Mouse (Mus musculus) hindbrain, embryonic 14.5 days (tissue): Measurements from ENCODE around the gene Ola1. TPM values are rescaled to one million over a fixed set of nuclear protein-coding genes. Genes with fewer than 3 reads are reported as not detected.

ENCODE experiments used
- ATAC-seq: fragments of 200-750 bp; cut with Nextera tagmentation; 2 replicates; pipeline ENCODE4 v1.8.0; 2017; ENCODE audit warnings: moderate number of reproducible peaks, mild to moderate bottlenecking, moderate TSS enrichment, moderate library complexity; ENCODE audit not compliant: low FRiP score
- DNase-seq: peaks from one replicate; pipeline ENCODE4 v3.0.0-alpha.2; 2015; ENCODE audit warnings: low spot score
- H3K27ac ChIP-seq: fragments of 300-500 bp; sonication (generic); 2 replicates; pipeline ENCODE4 v1.5.1; 2014; ENCODE audit warnings: mild to moderate bottlenecking, moderate library complexity
- H3K27me3 ChIP-seq: fragments of 300-500 bp; sonication (generic); 2 replicates; pipeline ENCODE4 v1.6.1; 2014; ENCODE audit warnings: mild to moderate bottlenecking, low read length, mixed read lengths; ENCODE audit not compliant: control insufficient read depth, insufficient read depth
- H3K36me3 ChIP-seq: fragments of 300-500 bp; sonication (generic); replicated peaks from 2 replicates; pipeline ENCODE4 v1.6.1; 2014; ENCODE audit not compliant: control insufficient read depth, insufficient read depth
- H3K4me1 ChIP-seq: fragments of 300-500 bp; sonication (generic); replicated peaks from 2 replicates; pipeline ENCODE4 v1.6.1; 2014; ENCODE audit warnings: antibody characterized with exemption, low read length, mixed read lengths; ENCODE audit not compliant: control insufficient read depth, insufficient read depth
- H3K4me2 ChIP-seq: fragments of 300-500 bp; sonication (generic); replicated peaks from 2 replicates; pipeline ENCODE4 v1.6.1; 2014; ENCODE audit warnings: mild to moderate bottlenecking, moderate library complexity
- H3K4me3 ChIP-seq: fragments of 300-500 bp; sonication (generic); replicated peaks from 2 replicates; pipeline ENCODE4 v1.5.1; 2014; ENCODE audit warnings: mild to moderate bottlenecking, low read length
- H3K9ac ChIP-seq: fragments of 300-500 bp; sonication (generic); 2 replicates; pipeline ENCODE4 v1.6.1; 2014
- H3K9me3 ChIP-seq: fragments of 300-500 bp; sonication (generic); 2 replicates; pipeline ENCODE4 v1.6.1; 2016; ENCODE audit warnings: low read length; ENCODE audit not compliant: control insufficient read depth
- WGBS: fragments of 180-500 bp; shearing (Covaris S2); extraction: QIAGEN DNeasy Blood & Tissue Kit; methylation state at CpG from one replicate; pipeline ENCODE4 v1.1.7; 2014; 5-methylcytosine and 5-hydroxymethylcytosine counted together
- polyA plus RNA-seq: library from polyadenylated mRNA; unstranded; fragments of >200 nt; fragmentation: Nextera tagmentation; extraction: Ambion mirVana; gene quantifications from 2 replicates; pipeline ENCODE4 v1.2.1, GENCODE M21; 2014

Gene Ola1
- polyA plus RNA-seq, 1 experiment from 2014 or later: 100 TPM

GRCm38 (mm10) chr2:73047061-73047741 lies 171.5 kb downstream of the Ola1 start:
- ATAC-seq (no peak), DNase-seq (no peak)
- no peak overlapping the region for H3K27ac ChIP-seq
- no peaks in the 10 kb centered on the region for H3K4me1 ChIP-seq
- H3K36me3 ChIP-seq: no peaks in the 10 kb centered on the region
- H3K27me3 ChIP-seq: no peaks in the 10 kb centered on the region
- H3K9me3 ChIP-seq: no peaks in the 10 kb centered on the region
- H3K4me3 ChIP-seq: no peak overlapping the region
- 89% methylated on average over 24 of the region's 24 CpGs for WGBS
- no peak overlapping the region for H3K9ac ChIP-seq
- H3K4me2 ChIP-seq: no peak overlapping the region

DNA sequence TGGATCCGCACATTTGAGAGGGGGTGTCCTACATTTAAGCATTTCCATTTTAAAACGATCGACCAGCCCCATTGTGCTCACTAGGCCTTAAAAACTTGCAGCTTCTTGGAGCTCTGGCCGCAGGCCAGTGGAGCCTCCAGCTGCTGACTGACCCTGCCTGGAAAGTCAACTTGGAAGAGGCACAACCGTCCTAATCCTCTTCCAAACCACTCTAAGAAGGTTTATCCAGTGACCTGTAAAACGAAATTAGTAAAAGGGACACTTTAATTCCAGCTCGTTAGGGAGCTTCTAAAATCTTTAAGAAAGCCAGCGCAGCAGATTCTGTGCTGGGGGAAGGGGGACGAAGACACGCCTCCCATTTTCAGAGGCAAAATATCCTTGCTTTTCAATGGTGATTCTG lies 172.1 kb downstream of the Ola1 start:
- Histone ChIP-seq H3K9me3 (no peaks in the 10 kb centered on the region), H3K4me1 (no peaks in the 10 kb centered on the region), H3K9ac (no peak overlapping the region), H3K4me3 (no peak overlapping the region), H3K36me3 (no peaks in the 10 kb centered on the region), H3K27ac (no peak overlapping the region), H3K27me3 (no peaks in the 10 kb centered on the region), H3K4me2 (no peak overlapping the region)
- 62% methylated on average over 10 of the region's 10 CpGs for WGBS
- DNase-seq (no peak), ATAC-seq (no peak)

DNA sequence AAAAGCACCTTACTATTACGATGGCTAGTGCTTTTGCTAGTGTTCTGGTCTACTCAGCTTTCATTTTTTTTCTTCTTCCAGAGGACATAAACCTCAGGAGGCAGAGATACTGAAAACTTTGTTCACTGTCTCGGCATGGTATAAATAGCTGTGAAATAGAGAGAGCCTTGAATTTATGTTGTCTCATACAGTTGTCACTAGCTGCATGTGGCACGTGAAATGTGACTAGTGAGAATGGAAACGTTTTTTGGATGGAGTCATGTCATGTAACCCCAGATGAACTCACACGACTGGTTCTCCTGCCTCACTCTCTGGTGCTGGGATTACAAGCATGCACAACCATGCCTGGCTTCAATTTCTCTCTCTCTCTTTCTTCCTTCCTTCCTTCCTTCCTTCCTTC lies 173.2 kb downstream of the Ola1 start:
- DNase-seq: no peak
- Histone ChIP-seq H3K9ac (no peak overlapping the region), H3K9me3 (no peaks in the 10 kb centered on the region), H3K27me3 (no peaks in the 10 kb centered on the region), H3K4me3 (no peak overlapping the region), H3K4me1 (no peaks in the 10 kb centered on the region), H3K27ac (no peak overlapping the region), H3K36me3 (no peaks in the 10 kb centered on the region), H3K4me2 (no peak overlapping the region)
- WGBS: 84% methylated on average over 5 of the region's 5 CpGs
- no peak for ATAC-seq

Other genes starting within 250 kb of the Ola1 start
- gene Sp3, start 238.5 kb downstream of the Ola1 start, polyA plus RNA-seq: 47.2 and 47.4 TPM in 2 replicates
- gene Gm11084, start 232.2 kb downstream of the Ola1 start, polyA plus RNA-seq: not detected in 2 replicates
- 1.3 and 1.9 TPM in 2 replicates for gene Sp9, start 53.0 kb upstream of the Ola1 start, polyA plus RNA-seq
- gene Scrn3, start 93.7 kb upstream of the Ola1 start, polyA plus RNA-seq: 6.9 and 7.0 TPM in 2 replicates
- 26.5 and 28.0 TPM in 2 replicates for gene Cir1, start 93.8 kb upstream of the Ola1 start, polyA plus RNA-seq
- 15.2 and 17.9 TPM in 2 replicates for gene Gpr155, start 167.6 kb upstream of the Ola1 start, polyA plus RNA-seq